Mouse (Mus musculus) forebrain, postnatal 0 days (tissue): ENCODE data around the gene Mroh9. TPM values are rescaled to one million over a fixed set of nuclear protein-coding genes. Genes with fewer than 3 reads are reported as not detected.

ENCODE experiments used
- ATAC-seq: fragments of 200-750 bp; cut with Nextera tagmentation; 2 replicates; pipeline ENCODE4 v1.8.0; 2017; ENCODE audit warnings: mild to moderate bottlenecking, moderate library complexity
- DNase-seq: peaks from one replicate; pipeline ENCODE4 v3.0.0-alpha.2; 2015
- H3K27ac ChIP-seq: fragments of 300-500 bp; sonication (generic); 2 replicates; pipeline ENCODE4 v1.5.1; 2014; ENCODE audit warnings: low read depth, mild to moderate bottlenecking, antibody characterized with exemption, low read length, moderate library complexity, mixed read lengths
- H3K27me3 ChIP-seq: fragments of 300-500 bp; sonication (generic); 2 replicates; pipeline ENCODE4 v1.6.1; 2014; ENCODE audit warnings: mild to moderate bottlenecking, low read length, mixed read lengths; ENCODE audit not compliant: insufficient read depth
- H3K36me3 ChIP-seq: fragments of 300-500 bp; sonication (generic); 2 replicates; pipeline ENCODE4 v1.6.1; 2014; ENCODE audit warnings: mild to moderate bottlenecking, moderate library complexity; ENCODE audit not compliant: insufficient read depth
- H3K4me1 ChIP-seq: fragments of 300-500 bp; sonication (generic); 2 replicates; pipeline ENCODE4 v1.6.1; 2014; ENCODE audit warnings: antibody characterized with exemption; ENCODE audit not compliant: insufficient read depth
- H3K4me2 ChIP-seq: fragments of 300-500 bp; sonication (generic); 2 replicates; pipeline ENCODE4 v1.6.1; 2014; ENCODE audit warnings: low read depth, mild to moderate bottlenecking, moderate library complexity
- H3K4me3 ChIP-seq: fragments of 300-500 bp; sonication (generic); 2 replicates; pipeline ENCODE4 v1.5.1; 2014; ENCODE audit warnings: low read depth, low read length, mixed read lengths
- H3K9ac ChIP-seq: fragments of 300-500 bp; sonication (generic); 2 replicates; pipeline ENCODE4 v1.6.1; 2014; ENCODE audit warnings: mild to moderate bottlenecking
- H3K9me3 ChIP-seq: fragments of 300-500 bp; sonication (generic); 2 replicates; pipeline ENCODE4 v1.6.1; 2016; ENCODE audit warnings: low read length
- CTCF ChIP-seq: sonication (generic); IDR thresholded peaks from 2 replicates; pipeline ENCODE4 v1.5.1; 2016; ENCODE audit warnings: antibody characterized with exemption, control low read depth, low read depth
- WGBS: fragments of 180-500 bp; shearing (Covaris S2); extraction: QIAGEN DNeasy Blood & Tissue Kit; methylation state at CpG from one replicate; pipeline ENCODE4 v1.1.7; 2014; 5-methylcytosine and 5-hydroxymethylcytosine counted together
- polyA plus RNA-seq: library from polyadenylated mRNA; unstranded; fragments of >200 nt; fragmentation: Nextera tagmentation; extraction: Ambion mirVana; gene quantifications from 2 replicates; pipeline ENCODE4 v1.2.1, GENCODE M21; 2015
- total RNA-seq: library from RNA; depleted of rRNA; stranded (reverse); fragments of >200 nt; gene quantifications from 2 replicates; pipeline ENCODE4 v1.2.3, GENCODE M21; 2014; rRNA removed

Gene Mroh9
- total and polyA plus RNA-seq, 2 experiments from 2014 or later, result not detected

DNA sequence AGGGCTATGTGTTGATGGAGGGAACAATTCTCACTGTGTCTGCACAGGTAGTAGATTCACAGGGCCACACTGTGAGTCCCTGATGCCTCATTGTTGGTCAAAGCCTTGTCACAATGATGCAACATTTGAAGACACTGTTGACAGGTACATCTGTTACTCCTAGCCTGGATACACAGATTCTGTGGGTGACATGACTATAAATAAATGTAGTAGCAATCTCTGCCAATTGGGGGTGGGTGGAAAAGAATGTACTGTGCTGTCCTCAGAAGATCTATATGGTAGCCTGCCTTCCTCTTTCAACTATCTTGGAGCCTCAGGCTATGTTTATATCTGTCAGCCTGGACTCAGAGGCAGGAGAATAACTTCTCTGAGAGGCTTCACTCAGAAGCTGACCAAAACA is 62.4 kb downstream of the Mroh9 start:
- Histone ChIP-seq H3K36me3 (no peaks in the 10 kb centered on the region), H3K9me3 (no peaks in the 10 kb centered on the region), H3K4me1 (no peaks in the 10 kb centered on the region), H3K4me2 (no peak overlapping the region), H3K27me3 (no peaks in the 10 kb centered on the region), H3K4me3 (no peak overlapping the region), H3K9ac (no peak overlapping the region), H3K27ac (no peak overlapping the region)
- ATAC-seq (no peak), DNase-seq (no peak)
- no peak for TF ChIP-seq CTCF

- TF ChIP-seq CTCF, result no peak
- Histone ChIP-seq H3K27ac (no peak overlapping the region), H3K4me3 (no peak overlapping the region), H3K27me3 (no peaks in the 10 kb centered on the region), H3K4me1 (no peaks in the 10 kb centered on the region), H3K4me2 (no peak overlapping the region), H3K36me3 (no peaks in the 10 kb centered on the region), H3K9me3 (no peaks in the 10 kb centered on the region), H3K9ac (no peak overlapping the region)
- ATAC-seq (no peak), DNase-seq (no peak)
- 65% methylated on average over 3 of the region's 3 CpGs for WGBS
Observed at GRCm38 (mm10) chr1:163009220-163009619, 76.2 kb downstream of the Mroh9 start.

GRCm38 (mm10) chr1:163003496-163003895 is 82.0 kb downstream of the Mroh9 start:
- ATAC-seq (no peak), DNase-seq (no peak)
- Histone ChIP-seq H3K9ac (no peak overlapping the region), H3K9me3 (no peaks in the 10 kb centered on the region), H3K27ac (no peak overlapping the region), H3K4me1 (no peaks in the 10 kb centered on the region), H3K36me3 (no peaks in the 10 kb centered on the region), H3K4me2 (no peak overlapping the region), H3K4me3 (no peak overlapping the region), H3K27me3 (no peaks in the 10 kb centered on the region)
- WGBS, result 90% methylated on average over 2 of the region's 2 CpGs
- no peak for TF ChIP-seq CTCF

DNA sequence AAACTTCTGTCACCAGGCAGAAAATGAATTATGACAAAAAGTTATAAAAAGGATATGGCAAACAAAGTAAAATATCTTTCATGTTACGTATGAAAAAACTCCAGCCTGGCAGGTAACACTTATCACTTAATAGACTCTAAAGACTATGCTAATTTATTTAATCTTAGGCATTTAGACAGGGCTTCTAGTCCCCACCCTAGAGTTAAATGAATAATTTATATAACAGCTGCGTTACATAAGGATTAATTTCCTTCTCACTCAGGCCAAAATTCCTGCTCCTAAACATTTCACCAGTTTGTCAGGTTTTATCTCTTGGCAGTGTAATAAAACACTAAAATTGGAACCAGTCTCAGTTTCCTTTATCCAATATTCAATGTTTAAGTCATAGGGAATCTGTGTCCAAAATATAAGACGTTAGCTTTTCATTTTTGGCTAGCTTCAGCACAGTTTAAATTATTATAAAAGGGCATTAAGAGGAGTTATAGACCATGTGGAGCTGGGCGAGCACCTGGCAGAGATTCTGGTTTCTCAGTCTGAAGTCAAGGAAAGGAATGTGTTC is 84.1 kb downstream of the Mroh9 start:
- Histone ChIP-seq H3K27ac (no peak overlapping the region), H3K4me3 (no peak overlapping the region), H3K9ac (no peak overlapping the region), H3K4me1 (no peaks in the 10 kb centered on the region), H3K36me3 (no peaks in the 10 kb centered on the region), H3K4me2 (no peak overlapping the region), H3K27me3 (no peaks in the 10 kb centered on the region), H3K9me3 (no peaks in the 10 kb centered on the region)
- no peak for ATAC-seq
- DNase-seq, result no peak
- 60% methylated on average over 4 of the region's 4 CpGs for WGBS
- TF ChIP-seq CTCF, result no peak

DNA sequence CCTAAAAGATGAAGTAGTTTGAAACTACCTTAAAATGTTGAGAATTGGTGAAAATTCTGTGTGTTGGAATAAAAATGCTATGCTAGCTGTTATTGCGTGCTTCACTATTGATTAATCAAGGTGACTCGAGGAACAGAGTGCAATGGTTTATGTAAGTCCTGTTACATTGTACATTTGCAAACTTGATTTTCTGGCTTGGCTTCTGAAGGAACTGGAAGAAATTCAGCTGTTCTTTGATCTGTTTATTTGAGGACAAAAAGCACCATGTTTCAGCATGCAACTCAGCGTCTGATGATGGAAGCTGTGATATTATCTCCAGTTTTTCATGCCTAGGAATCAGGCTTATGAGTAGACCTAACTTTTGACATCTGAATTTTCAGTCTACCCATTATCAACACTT is 97.9 kb downstream of the Mroh9 start:
- no peak overlapping the region for H3K9ac ChIP-seq
- TF ChIP-seq CTCF, result no peak
- no peak for DNase-seq
- no peaks in the 10 kb centered on the region for H3K27me3 ChIP-seq
- no peak overlapping the region for H3K4me3 ChIP-seq
- no peaks in the 10 kb centered on the region for H3K9me3 ChIP-seq
- H3K36me3 ChIP-seq, result no peaks in the 10 kb centered on the region
- no peak overlapping the region for H3K27ac ChIP-seq
- WGBS, result 91% methylated on average over 3 of the region's 3 CpGs
- no peak for ATAC-seq
- no peak overlapping the region for H3K4me2 ChIP-seq
- no peaks in the 10 kb centered on the region for H3K4me1 ChIP-seq

DNA sequence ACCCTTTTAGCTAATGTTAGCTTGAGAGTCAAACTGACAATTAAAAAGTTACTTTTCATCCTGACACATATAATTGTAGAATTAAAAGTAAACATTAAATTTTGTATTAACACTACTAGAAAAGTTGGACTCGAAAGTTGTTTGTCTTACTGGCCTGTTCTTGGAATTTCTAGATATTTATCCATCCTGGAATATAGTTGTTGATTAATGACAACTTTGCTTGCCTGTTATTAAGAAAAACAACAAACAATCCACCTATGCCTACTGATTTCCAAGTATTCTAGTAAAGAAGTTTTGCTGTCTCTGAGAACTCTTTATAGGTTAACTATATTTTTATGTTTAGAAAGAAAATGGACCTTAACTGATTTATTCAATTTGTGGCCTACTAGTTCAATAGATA is 98.7 kb downstream of the Mroh9 start:
- H3K9me3 ChIP-seq, result no peaks in the 10 kb centered on the region
- no peak for DNase-seq
- no peak overlapping the region for H3K27ac ChIP-seq
- no peaks in the 10 kb centered on the region for H3K4me1 ChIP-seq
- no peak overlapping the region for H3K4me3 ChIP-seq
- 90% methylated on average over 1 of the region's 1 CpGs for WGBS
- ATAC-seq, result no peak
- no peak overlapping the region for H3K9ac ChIP-seq
- H3K27me3 ChIP-seq, result no peaks in the 10 kb centered on the region
- no peak overlapping the region for H3K4me2 ChIP-seq
- no peak for TF ChIP-seq CTCF
- H3K36me3 ChIP-seq, result no peaks in the 10 kb centered on the region

GRCm38 (mm10) chr1:162986121-162986748 is 99.2 kb downstream of the Mroh9 start:
- Histone ChIP-seq H3K27me3 (no peaks in the 10 kb centered on the region), H3K9me3 (no peaks in the 10 kb centered on the region), H3K9ac (no peak overlapping the region), H3K27ac (no peak overlapping the region), H3K4me1 (no peaks in the 10 kb centered on the region), H3K4me2 (no peak overlapping the region), H3K4me3 (no peak overlapping the region), H3K36me3 (no peaks in the 10 kb centered on the region)
- DNase-seq (no peak), ATAC-seq (no peak)
- 85% methylated on average over 2 of the region's 2 CpGs for WGBS
- no peak for TF ChIP-seq CTCF

- Histone ChIP-seq H3K27ac (no peak within 1 kb of the TSS), H3K4me1 (no peaks in the 10 kb centered on the region), H3K27me3 (no peaks in the 10 kb centered on the region), H3K9ac (no peak within 1 kb of the TSS), H3K9me3 (no peaks in the 10 kb centered on the region), H3K4me2 (no peak within 1 kb of the TSS), H3K4me3 (no peak within 1 kb of the TSS), H3K36me3 (no peaks in the 10 kb centered on the region)
- no peak for DNase-seq
- WGBS, result 88% methylated on average over 1 of the region's 1 CpGs
- no peak for ATAC-seq
- TF ChIP-seq CTCF, result no peak
Observed at GRCm38 (mm10) chr1:162984428-162984827, 101.0 kb downstream of the Mroh9 start, which contains the start of gene Fmo3. Gene Fmo3, minus strand, starts transcription at chr1:162984528.

Other genes with a start within 250 kb of the Mroh9 start
- 37.2 and 46.8 TPM in 2 replicates for gene Fmo1, start 219.1 kb downstream of the Mroh9 start, total RNA-seq
- gene Fmo1, start 219.1 kb downstream of the Mroh9 start, polyA plus RNA-seq, result 28.1 and 33.2 TPM in 2 replicates
- gene Fmo2, start 186.9 kb downstream of the Mroh9 start, total RNA-seq, result 0.38 and 0.81 TPM in 2 replicates
- gene Fmo2, start 186.9 kb downstream of the Mroh9 start, polyA plus RNA-seq, result 0.30 and 0.50 TPM in 2 replicates
- not detected in 2 replicates for gene Fmo6, start 148.2 kb downstream of the Mroh9 start, total RNA-seq
- not detected in 2 replicates for gene Fmo6, start 148.2 kb downstream of the Mroh9 start, polyA plus RNA-seq
- not detected in 2 replicates for gene Fmo3, start 101.1 kb downstream of the Mroh9 start, total RNA-seq
- not detected in 2 replicates for gene Fmo3, start 101.1 kb downstream of the Mroh9 start, polyA plus RNA-seq
- gene Prrx1, start 228.0 kb upstream of the Mroh9 start, total RNA-seq, result 4.3 and 7.3 TPM in 2 replicates
- 3.3 and 4.0 TPM in 2 replicates for gene Prrx1, start 228.0 kb upstream of the Mroh9 start, polyA plus RNA-seq